Mouse (Mus musculus) hindbrain, embryonic 16.5 days (tissue): ENCODE measurements around the gene 4930544D05Rik. TPM values are rescaled to one million over a fixed set of nuclear protein-coding genes. Genes with fewer than 3 reads are reported as not detected.
A peak's percentile ranks its signal among the peaks of the same experiment; 100 is the strongest.
"Not testable (repeated sequence)": the region's sequence is repeated elsewhere in the genome, so short reads cannot be mapped to it uniquely, and the experiment has no call there.

Experiments used
- ATAC-seq: fragments of 200-750 bp; cut with Nextera tagmentation; 2 replicates; pipeline ENCODE4 v1.8.0; 2017; ENCODE audit warnings: moderate TSS enrichment, moderate library complexity
- H3K27ac ChIP-seq: fragments of 300-500 bp; sonication (generic); 2 replicates; pipeline ENCODE4 v1.5.1; 2014; ENCODE audit warnings: low read depth, mild to moderate bottlenecking, control low read depth, low read length, moderate library complexity
- H3K27me3 ChIP-seq: fragments of 300-500 bp; sonication (generic); replicated peaks from 2 replicates; pipeline ENCODE4 v1.6.1; 2014; ENCODE audit warnings: low read length; ENCODE audit not compliant: control insufficient read depth, insufficient read depth
- H3K36me3 ChIP-seq: fragments of 300-500 bp; sonication (generic); 2 replicates; pipeline ENCODE4 v1.6.1; 2014; ENCODE audit warnings: mild to moderate bottlenecking, low read length, moderate library complexity, mixed read lengths; ENCODE audit not compliant: control insufficient read depth, insufficient read depth
- H3K4me1 ChIP-seq: fragments of 300-500 bp; sonication (generic); 2 replicates; pipeline ENCODE4 v1.6.1; 2014; ENCODE audit warnings: low read depth, low read length; ENCODE audit not compliant: control insufficient read depth, insufficient read depth
- H3K4me2 ChIP-seq: fragments of 300-500 bp; sonication (generic); 2 replicates; pipeline ENCODE4 v1.6.1; 2014; ENCODE audit warnings: mild to moderate bottlenecking, low read length, control low read depth, moderate library complexity
- H3K4me3 ChIP-seq: fragments of 300-500 bp; sonication (generic); 2 replicates; pipeline ENCODE4 v1.5.1; 2014; ENCODE audit warnings: mild to moderate bottlenecking, low read length, control low read depth, moderate library complexity
- H3K9ac ChIP-seq: fragments of 300-500 bp; sonication (generic); 2 replicates; pipeline ENCODE4 v1.6.1; 2014; ENCODE audit warnings: low read depth, mild to moderate bottlenecking, control low read depth, low read length, moderate library complexity
- H3K9me3 ChIP-seq: fragments of 300-500 bp; sonication (generic); 2 replicates; pipeline ENCODE4 v1.6.1; 2014; ENCODE audit warnings: mild to moderate bottlenecking, low read length, moderate library complexity; ENCODE audit not compliant: control insufficient read depth
- WGBS: fragments of 180-500 bp; shearing (Covaris S2); extraction: QIAGEN DNeasy Blood & Tissue Kit; methylation state at CpG from one replicate; pipeline ENCODE4 v1.1.7; 2014; 5-methylcytosine and 5-hydroxymethylcytosine counted together
- polyA plus RNA-seq: library from polyadenylated mRNA; unstranded; fragments of >200 nt; fragmentation: Nextera tagmentation; extraction: Ambion mirVana; gene quantifications from 2 replicates; pipeline ENCODE4 v1.2.1, GENCODE M21; 2015

Gene 4930544D05Rik
- polyA plus RNA-seq: not detected in 2 replicates

GRCm38 (mm10) chr11:70615516-70616093 lies at the start of gene 4930544D05Rik:
TSS of gene 4930544D05Rik (plus strand) at chr11:70615848.
- no peaks in the 10 kb centered on the region for H3K27me3 ChIP-seq
- no peaks in the 10 kb centered on the region for H3K9me3 ChIP-seq
- H3K9ac ChIP-seq: peak within 1 kb of the TSS; percentile 49
- peaks cover 13% of the 10 kb centered on the region for H3K36me3 ChIP-seq
- H3K4me1 ChIP-seq: peaks cover 9% of the 10 kb centered on the region
- H3K4me3 ChIP-seq: peak within 1 kb of the TSS; percentile 9
- no peak within 1 kb of the TSS for H3K27ac ChIP-seq
- ATAC-seq: no peak
- peak within 1 kb of the TSS; percentile 55 for H3K4me2 ChIP-seq
- WGBS: 19% methylated on average over 21 of the region's 21 CpGs

DNA sequence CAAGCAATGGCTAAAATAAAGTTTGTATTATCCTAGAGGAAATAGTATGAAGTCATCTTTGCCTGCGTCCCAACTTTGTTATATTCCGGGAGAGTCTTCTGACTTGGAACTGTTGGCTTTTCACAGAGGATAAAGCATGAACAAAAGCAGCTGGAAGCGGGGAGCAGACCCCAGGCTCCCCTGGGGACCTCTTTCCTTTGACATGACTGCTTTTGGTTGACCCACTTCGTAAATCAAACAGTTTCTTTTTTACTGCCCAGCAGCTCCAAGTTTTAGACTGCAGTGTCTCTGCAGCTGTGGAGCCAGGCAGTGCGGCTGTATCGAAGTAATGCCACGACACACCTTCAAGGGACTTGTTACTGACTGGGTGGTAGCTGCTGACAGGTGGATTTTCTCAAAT lies 49.1 kb upstream of the 4930544D05Rik start:
- Histone ChIP-seq H3K4me3 (no peak overlapping the region), H3K27me3 (no peaks in the 10 kb centered on the region), H3K36me3 (no peaks in the 10 kb centered on the region), H3K9ac (no peak overlapping the region), H3K9me3 (no peaks in the 10 kb centered on the region), H3K4me1 (peaks cover 32% of the 10 kb centered on the region), H3K27ac (no peak overlapping the region), H3K4me2 (no peak overlapping the region)
- 60% methylated on average over 7 of the region's 7 CpGs for WGBS
- ATAC-seq: no peak

DNA sequence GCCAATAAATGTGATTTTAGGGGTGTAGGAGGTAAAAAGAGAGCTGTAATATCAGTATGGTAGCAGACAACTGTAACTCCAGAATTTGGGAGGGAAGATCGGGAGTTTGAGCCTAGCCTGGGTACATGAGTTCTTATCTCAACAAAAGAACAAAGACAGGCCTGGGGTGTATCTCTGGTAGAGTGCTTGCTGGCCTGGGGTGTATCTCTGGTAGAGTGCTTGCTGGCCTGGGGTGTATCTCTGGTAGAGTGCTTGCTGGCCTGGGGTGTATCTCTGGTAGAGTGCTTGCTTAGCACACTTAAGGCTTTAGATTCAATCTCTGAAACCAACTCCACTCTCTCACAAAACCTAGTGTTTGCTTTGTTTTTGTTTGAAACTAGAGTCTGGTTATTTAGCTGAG lies 45.0 kb upstream of the 4930544D05Rik start:
- not testable (repeated sequence) for H3K27me3 ChIP-seq, H3K4me3 ChIP-seq, H3K36me3 ChIP-seq, H3K9ac ChIP-seq, ATAC-seq, H3K4me1 ChIP-seq, H3K4me2 ChIP-seq, H3K9me3 ChIP-seq, H3K27ac ChIP-seq
- WGBS: 84% methylated on average over 1 of the region's 1 CpGs

DNA sequence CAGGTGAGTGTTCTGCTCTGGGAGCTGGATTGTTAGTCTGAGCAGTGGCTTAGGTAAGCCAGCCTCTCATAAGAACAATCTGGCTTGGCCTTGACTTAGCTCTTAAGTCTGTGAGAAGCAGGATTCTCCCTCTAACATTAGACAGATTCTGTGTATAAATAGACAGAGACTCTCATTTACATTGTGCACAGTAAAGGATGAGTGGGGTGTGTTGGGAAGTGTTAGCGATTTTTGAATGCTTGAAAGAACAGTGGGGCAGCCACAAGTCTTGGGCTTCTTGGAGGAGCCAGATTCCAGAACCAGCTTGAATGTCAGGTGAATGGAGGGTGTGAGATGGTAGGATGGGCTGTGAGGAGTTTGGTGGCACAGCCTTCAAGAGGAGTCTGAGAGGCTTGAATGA lies 44.0 kb upstream of the 4930544D05Rik start:
- no peak overlapping the region for H3K4me3 ChIP-seq
- no peak for ATAC-seq
- H3K27ac ChIP-seq: no peak overlapping the region
- H3K27me3 ChIP-seq: no peaks in the 10 kb centered on the region
- no peak overlapping the region for H3K4me2 ChIP-seq
- 82% methylated on average over 1 of the region's 1 CpGs for WGBS
- no peak overlapping the region for H3K9ac ChIP-seq
- H3K36me3 ChIP-seq: no peaks in the 10 kb centered on the region
- H3K9me3 ChIP-seq: no peaks in the 10 kb centered on the region
- peaks cover 4% of the 10 kb centered on the region for H3K4me1 ChIP-seq

DNA sequence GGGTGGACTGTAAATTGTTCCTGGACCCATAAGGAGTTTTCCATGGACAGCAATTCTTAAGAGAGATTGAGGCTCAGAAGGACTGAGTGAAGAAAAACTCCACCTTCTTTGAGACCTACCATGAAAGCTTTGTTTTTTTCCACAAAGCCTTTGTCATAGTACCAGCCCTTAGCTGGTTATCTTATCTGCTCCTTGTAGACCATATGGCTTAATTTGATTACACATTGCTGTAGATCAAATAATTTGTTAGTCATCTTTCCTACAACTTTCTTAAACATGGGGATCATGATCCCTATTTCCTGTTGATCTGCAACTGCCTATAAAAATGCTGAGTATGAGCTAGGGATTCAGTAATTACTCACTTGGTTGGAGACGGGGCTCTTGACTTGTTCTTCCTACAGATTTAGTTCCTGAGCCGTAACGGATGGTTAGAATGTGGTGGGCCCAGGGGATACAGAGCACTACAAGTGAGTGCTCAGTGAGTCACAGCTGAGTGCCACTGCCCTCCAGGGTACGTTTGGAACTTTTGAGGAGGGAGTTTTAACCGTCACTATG lies 43.2 kb upstream of the 4930544D05Rik start:
- no peak overlapping the region for H3K4me3 ChIP-seq
- no peak for ATAC-seq
- no peak overlapping the region for H3K9ac ChIP-seq
- 64% methylated on average over 5 of the region's 5 CpGs for WGBS
- H3K9me3 ChIP-seq: no peaks in the 10 kb centered on the region
- peaks cover 3% of the 10 kb centered on the region; the same call in 1 of the 2 replicates for H3K4me1 ChIP-seq
- H3K36me3 ChIP-seq: no peaks in the 10 kb centered on the region
- no peak overlapping the region for H3K4me2 ChIP-seq
- H3K27me3 ChIP-seq: no peaks in the 10 kb centered on the region
- H3K27ac ChIP-seq: no peak overlapping the region

DNA sequence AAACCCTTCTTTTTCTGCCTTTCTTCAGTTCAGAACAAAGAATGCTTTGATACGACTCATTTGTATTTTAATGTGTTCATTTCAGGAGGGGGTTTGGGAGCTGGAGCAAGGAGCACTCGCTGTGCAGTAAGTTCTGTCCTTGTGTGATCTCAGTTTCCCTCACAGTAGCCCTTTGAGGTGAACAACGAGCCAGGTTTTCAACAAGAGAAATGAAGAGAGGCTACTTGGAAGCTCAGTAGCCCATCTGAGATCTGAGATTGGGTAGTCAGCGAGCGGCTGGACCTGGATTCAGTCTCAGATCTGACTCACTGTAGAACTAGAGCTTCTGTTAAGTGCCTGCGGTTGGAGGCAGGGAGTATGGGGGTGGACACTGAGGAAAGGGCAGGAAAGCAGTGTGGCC lies 41.8 kb upstream of the 4930544D05Rik start:
- Histone ChIP-seq H3K9me3 (no peaks in the 10 kb centered on the region), H3K27ac (no peak overlapping the region), H3K9ac (no peak overlapping the region), H3K4me2 (no peak overlapping the region), H3K4me1 (peaks cover 3% of the 10 kb centered on the region), H3K36me3 (no peaks in the 10 kb centered on the region), H3K27me3 (no peaks in the 10 kb centered on the region), H3K4me3 (no peak overlapping the region)
- WGBS: 57% methylated on average over 6 of the region's 6 CpGs
- no peak for ATAC-seq

- Histone ChIP-seq H3K4me1 (peaks cover 3% of the 10 kb centered on the region), H3K9ac (no peak overlapping the region), H3K9me3 (no peaks in the 10 kb centered on the region), H3K27me3 (no peaks in the 10 kb centered on the region), H3K27ac (no peak overlapping the region), H3K4me3 (no peak overlapping the region), H3K36me3 (no peaks in the 10 kb centered on the region), H3K4me2 (no peak overlapping the region)
- no peak for ATAC-seq
- WGBS: 84% methylated on average over 3 of the region's 3 CpGs
Observed at GRCm38 (mm10) chr11:70577201-70577600, 38.4 kb upstream of the 4930544D05Rik start.

DNA sequence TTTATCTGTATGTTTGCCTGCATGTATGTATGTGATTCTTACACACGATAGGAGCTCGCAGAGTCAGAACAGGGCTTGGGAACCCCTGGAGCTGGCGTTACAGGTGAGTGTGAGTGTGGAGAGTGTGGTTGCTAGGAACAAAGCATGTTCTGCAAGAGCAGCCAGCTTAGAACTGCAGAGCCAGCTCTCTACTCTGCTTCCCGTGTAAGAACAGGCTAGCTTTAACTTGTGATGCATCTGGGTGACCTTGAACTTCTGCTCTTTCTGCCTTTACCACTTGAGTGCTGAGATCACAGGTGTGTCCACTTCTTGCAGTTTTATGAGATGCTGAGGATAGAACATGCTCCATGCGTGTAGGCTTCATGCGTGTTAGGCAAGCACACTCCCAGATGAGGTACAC lies 36.7 kb upstream of the 4930544D05Rik start:
- 94% methylated on average over 6 of the region's 6 CpGs for WGBS
- Histone ChIP-seq H3K4me1 (peaks cover 8% of the 10 kb centered on the region), H3K27ac (no peak overlapping the region), H3K9me3 (no peaks in the 10 kb centered on the region), H3K4me3 (no peak overlapping the region), H3K4me2 (no peak overlapping the region), H3K9ac (no peak overlapping the region), H3K36me3 (no peaks in the 10 kb centered on the region), H3K27me3 (no peaks in the 10 kb centered on the region)
- ATAC-seq: no peak

GRCm38 (mm10) chr11:70579710-70580357 lies 35.8 kb upstream of the 4930544D05Rik start:
- no peak overlapping the region for H3K4me2 ChIP-seq
- no peaks in the 10 kb centered on the region for H3K9me3 ChIP-seq
- no peak overlapping the region for H3K4me3 ChIP-seq
- ATAC-seq: no peak
- 85% methylated on average over 9 of the region's 9 CpGs for WGBS
- H3K9ac ChIP-seq: no peak overlapping the region
- H3K27me3 ChIP-seq: no peaks in the 10 kb centered on the region
- H3K4me1 ChIP-seq: peaks cover 15% of the 10 kb centered on the region
- no peaks in the 10 kb centered on the region for H3K36me3 ChIP-seq
- H3K27ac ChIP-seq: no peak overlapping the region
